Mouse (Mus musculus): ENCODE data around the gene Six1. TPM values are rescaled to one million over a fixed set of nuclear protein-coding genes. Genes with fewer than 3 reads are reported as not detected.
"Not testable (repeated sequence)": the region's sequence is repeated elsewhere in the genome, so short reads cannot be mapped to it uniquely, and the experiment has no call there.

Six1 gene
- polyA plus RNA-seq, 1 experiment from 2014 or later, result 0.40 TPM

- H3K4me3 ChIP-seq (replicated peaks), result no peak overlapping the region
- no peaks in the 10 kb centered on the region for H3K27me3 ChIP-seq (replicated peaks)
- 71% methylated on average over 4 of the region's 4 CpGs for WGBS
- no peaks in the 10 kb centered on the region for H3K36me3 ChIP-seq
- no peak overlapping the region for H3K27ac ChIP-seq
- H3K4me1 ChIP-seq (replicated peaks), result 0 out of 2 replicates have a peak, but pooled peaks cover 2% of the 10 kb centered on the region
- no peaks in the 10 kb centered on the region for H3K9me3 ChIP-seq
- no peak for ATAC-seq
- H3K4me2 ChIP-seq (replicated peaks), result no peak overlapping the region
- no peak overlapping the region for H3K9ac ChIP-seq
Measured at GRCm38 (mm10) chr12:73014311-73014710, 39.4 kb downstream of the Six1 start.

DNA sequence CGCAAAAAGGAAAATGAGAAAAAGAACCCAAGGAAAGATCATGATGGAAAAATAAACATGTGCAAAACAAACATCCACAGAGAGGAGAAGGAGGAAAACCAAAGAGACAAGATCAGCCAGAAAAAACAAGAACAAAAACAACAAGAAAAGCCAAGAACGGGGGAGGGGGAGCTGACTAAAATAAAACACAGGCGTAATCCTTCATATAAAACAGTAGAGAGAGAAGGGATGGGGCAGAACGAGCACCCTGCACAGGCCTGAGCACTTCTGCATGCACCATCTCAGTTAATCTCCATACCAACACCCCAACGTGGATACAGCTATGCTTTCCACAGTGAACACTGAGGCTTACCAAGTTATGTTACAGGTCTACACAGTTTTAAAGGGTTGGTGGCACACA, 40.9 kb downstream of the Six1 start:
- no peaks in the 10 kb centered on the region for H3K9me3 ChIP-seq
- H3K4me1 ChIP-seq (replicated peaks), result 0 out of 2 replicates have a peak, but pooled peaks cover 2% of the 10 kb centered on the region
- no peak for ATAC-seq
- H3K36me3 ChIP-seq, result no peaks in the 10 kb centered on the region
- 58% methylated on average over 5 of the region's 5 CpGs for WGBS
- H3K27ac ChIP-seq, result no peak overlapping the region
- H3K27me3 ChIP-seq (replicated peaks), result no peaks in the 10 kb centered on the region
- H3K9ac ChIP-seq, result no peak overlapping the region
- H3K4me2 ChIP-seq (replicated peaks), result peak overlapping the region; percentile 11; the same call in 1 of the 2 replicates
- no peak overlapping the region for H3K4me3 ChIP-seq (replicated peaks)

GRCm38 (mm10) chr12:73012136-73012785, 41.4 kb downstream of the Six1 start:
- no peak for ATAC-seq

GRCm38 (mm10) chr12:73002903-73003302, 50.8 kb downstream of the Six1 start:
- not testable (repeated sequence) for H3K27ac ChIP-seq; H3K36me3 ChIP-seq; H3K9ac ChIP-seq; H3K4me1 ChIP-seq (replicated peaks); H3K9me3 ChIP-seq; H3K27me3 ChIP-seq (replicated peaks); H3K4me2 ChIP-seq (replicated peaks); ATAC-seq; H3K4me3 ChIP-seq (replicated peaks)
- WGBS, result 29% methylated on average over 9 of the region's 9 CpGs

More at GRCm38 (mm10) chr12:73012136-73012785, 41.4 kb downstream of the Six1 start:
- WGBS, result 26% methylated on average over 10 of the region's 10 CpGs
- Histone ChIP-seq H3K27ac (no peak overlapping the region), H3K9me3 (no peaks in the 10 kb centered on the region), H3K4me2 (replicated peaks) (peak overlapping the region; percentile 11; the same call in 1 of the 2 replicates), H3K4me1 (replicated peaks) (0 out of 2 replicates have a peak, but pooled peaks cover 2% of the 10 kb centered on the region), H3K27me3 (replicated peaks) (no peaks in the 10 kb centered on the region), H3K9ac (no peak overlapping the region), H3K36me3 (no peaks in the 10 kb centered on the region), H3K4me3 (replicated peaks) (no peak overlapping the region)

GRCm38 (mm10) chr12:73002281-73002680, 51.4 kb downstream of the Six1 start:
- H3K27me3 ChIP-seq (replicated peaks); H3K27ac ChIP-seq; H3K4me1 ChIP-seq (replicated peaks); H3K36me3 ChIP-seq; H3K9me3 ChIP-seq; ATAC-seq; H3K4me3 ChIP-seq (replicated peaks); H3K9ac ChIP-seq; H3K4me2 ChIP-seq (replicated peaks): not testable (repeated sequence)
- 39% methylated on average over 17 of the region's 17 CpGs for WGBS

GRCm38 (mm10) chr12:72998105-72999001, 55.3 kb downstream of the Six1 start:
- Histone ChIP-seq H3K27me3 (replicated peaks) (no peaks in the 10 kb centered on the region), H3K4me2 (replicated peaks) (no peak overlapping the region), H3K36me3 (no peaks in the 10 kb centered on the region), H3K9ac (no peak overlapping the region), H3K27ac (no peak overlapping the region), H3K9me3 (no peaks in the 10 kb centered on the region), H3K4me1 (replicated peaks) (no peaks in the 10 kb centered on the region), H3K4me3 (replicated peaks) (no peak overlapping the region)
- no peak for ATAC-seq
- WGBS, result 88% methylated on average over 4 of the region's 4 CpGs

GRCm38 (mm10) chr12:72996646-72997045, 57.0 kb downstream of the Six1 start:
- Histone ChIP-seq H3K4me1 (replicated peaks) (no peaks in the 10 kb centered on the region), H3K4me2 (replicated peaks) (no peak overlapping the region), H3K9me3 (no peaks in the 10 kb centered on the region), H3K27ac (no peak overlapping the region), H3K4me3 (replicated peaks) (no peak overlapping the region), H3K36me3 (no peaks in the 10 kb centered on the region), H3K9ac (no peak overlapping the region), H3K27me3 (replicated peaks) (no peaks in the 10 kb centered on the region)
- 84% methylated on average over 3 of the region's 3 CpGs for WGBS
- no peak for ATAC-seq

Other genes starting within 250 kb of the Six1 start
- gene Six6, start 114.0 kb downstream of the Six1 start, polyA plus RNA-seq (2015; fragmentation: Nextera tagmentation; extraction: Ambion mirVana), result not detected in 2 replicates
- gene 4930447C04Rik, start 113.1 kb downstream of the Six1 start, polyA plus RNA-seq (2015; fragmentation: Nextera tagmentation; extraction: Ambion mirVana), result 1.1 and 1.7 TPM in 2 replicates
- 0.37 and 0.55 TPM in 2 replicates for gene Six4, start 59.6 kb upstream of the Six1 start, polyA plus RNA-seq (2015; fragmentation: Nextera tagmentation; extraction: Ambion mirVana)
- 21.0 and 23.3 TPM in 2 replicates for gene Mnat1, start 69.8 kb upstream of the Six1 start, polyA plus RNA-seq (2015; fragmentation: Nextera tagmentation; extraction: Ambion mirVana)
- 16.5 and 16.6 TPM in 2 replicates for gene Trmt5, start 232.8 kb upstream of the Six1 start, polyA plus RNA-seq (2015; fragmentation: Nextera tagmentation; extraction: Ambion mirVana)
- gene Slc38a6, start 232.9 kb upstream of the Six1 start, polyA plus RNA-seq (2015; fragmentation: Nextera tagmentation; extraction: Ambion mirVana), result 7.0 and 7.3 TPM in 2 replicates

Data from intestine, embryonic 15.5 days (tissue).